Mouse (Mus musculus) fat pad, adult 2 months (tissue): Measurements from ENCODE around the gene Gm28308.
A peak's percentile ranks its signal among the peaks of the same experiment; 100 is the strongest.

Source experiments
- DNase-seq: peaks from one replicate; pipeline ENCODE4 v3.0.0-alpha.2; 2011; ENCODE audit warnings: low read depth, low spot score; ENCODE audit errors: extremely low read depth

Gm28308 gene

GRCm38 (mm10) chr6:52170166-52170897, 42.8 kb downstream of the Gm28308 start:
- no peak for DNase-seq

DNA sequence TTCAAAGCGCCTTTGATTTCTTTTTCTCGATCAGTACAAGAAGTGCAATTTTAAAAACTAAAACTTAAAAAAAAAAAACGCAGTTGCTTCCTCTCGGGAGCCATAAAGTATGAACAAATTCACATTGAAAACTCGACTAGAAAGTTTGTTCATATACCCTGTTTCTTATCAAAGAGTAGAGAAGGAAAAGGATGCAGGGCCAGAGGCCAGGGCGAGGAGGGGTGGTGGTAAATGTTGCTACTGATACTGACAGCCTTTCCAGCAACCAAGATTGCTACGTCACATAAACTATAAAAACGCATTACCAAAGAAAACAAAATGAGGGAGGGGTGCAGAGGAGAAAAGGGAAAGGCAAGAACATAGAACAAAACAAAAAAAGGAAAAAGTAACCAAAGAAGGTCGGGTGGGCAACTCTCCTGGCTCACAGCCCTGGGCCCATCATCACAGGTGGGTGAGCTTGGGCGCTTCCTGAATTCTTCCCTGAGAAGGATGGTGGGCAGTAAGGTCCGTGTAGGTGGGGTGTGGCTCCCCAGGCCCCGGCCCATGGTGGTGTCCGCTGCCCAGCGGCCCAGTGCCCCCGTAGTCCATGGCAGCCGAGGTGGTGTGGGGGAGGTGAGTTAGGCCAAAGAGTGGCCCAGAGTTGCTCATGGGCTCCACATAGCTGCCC, 43.5 kb downstream of the Gm28308 start:
- no peak for DNase-seq

GRCm38 (mm10) chr6:52168191-52169055, 44.7 kb downstream of the Gm28308 start:
- no peak for DNase-seq

- no peak for DNase-seq
These were observed 45.4 kb downstream of the Gm28308 start for GRCm38 (mm10) chr6:52167736-52168161.

- no peak for DNase-seq
These were observed 46.0 kb downstream of the Gm28308 start for GRCm38 (mm10) chr6:52167176-52167575.

- DNase-seq = no peak
These were observed 46.6 kb downstream of the Gm28308 start for GRCm38 (mm10) chr6:52166431-52167077.

GRCm38 (mm10) chr6:52165441-52166370, 47.4 kb downstream of the Gm28308 start:
- DNase-seq = peak; percentile 36

DNA sequence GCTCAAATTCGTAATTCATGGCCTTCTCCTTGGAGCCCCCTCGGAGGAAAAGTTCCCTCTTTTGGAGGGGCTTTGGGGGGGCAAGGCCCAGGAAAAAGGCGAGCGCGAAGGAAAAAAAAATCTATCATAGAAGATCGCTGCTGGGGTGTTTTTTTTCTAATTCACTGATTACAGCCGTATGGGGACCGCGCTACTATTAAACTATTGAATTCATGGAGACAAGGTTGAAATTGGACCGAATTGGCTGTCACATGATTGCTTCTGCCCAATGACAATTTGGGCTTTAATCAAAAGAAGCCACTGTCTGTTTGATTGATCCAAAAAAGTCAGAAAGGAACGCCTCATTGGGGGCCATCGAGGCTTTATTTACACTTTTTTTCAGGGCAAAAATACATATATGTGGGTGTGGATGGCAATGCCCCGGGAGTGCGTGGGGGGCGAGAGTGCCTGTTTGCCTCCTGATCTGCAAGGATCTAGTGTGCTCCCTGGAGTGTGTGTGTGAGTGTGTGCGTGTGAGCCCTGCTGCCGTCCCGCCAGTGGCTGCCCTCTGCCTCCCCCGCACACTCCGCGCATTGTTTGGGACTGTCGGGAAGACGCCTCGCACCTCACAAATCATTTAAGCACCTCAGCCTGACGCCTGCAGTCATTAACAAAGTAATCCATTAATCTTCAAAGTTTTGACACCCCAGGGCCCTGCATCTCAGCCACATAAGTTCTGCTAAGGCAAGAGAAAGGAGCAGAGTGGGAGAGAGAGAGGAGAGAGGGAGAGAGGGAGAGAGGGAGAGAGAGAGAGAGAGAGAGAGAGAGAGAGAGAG, 48.3 kb downstream of the Gm28308 start, which contains the start of gene Hoxa2:
Gene Hoxa2, minus strand, starts transcription at position 206 of the 815 bp plus-strand sequence.
- DNase-seq = no peak

DNA sequence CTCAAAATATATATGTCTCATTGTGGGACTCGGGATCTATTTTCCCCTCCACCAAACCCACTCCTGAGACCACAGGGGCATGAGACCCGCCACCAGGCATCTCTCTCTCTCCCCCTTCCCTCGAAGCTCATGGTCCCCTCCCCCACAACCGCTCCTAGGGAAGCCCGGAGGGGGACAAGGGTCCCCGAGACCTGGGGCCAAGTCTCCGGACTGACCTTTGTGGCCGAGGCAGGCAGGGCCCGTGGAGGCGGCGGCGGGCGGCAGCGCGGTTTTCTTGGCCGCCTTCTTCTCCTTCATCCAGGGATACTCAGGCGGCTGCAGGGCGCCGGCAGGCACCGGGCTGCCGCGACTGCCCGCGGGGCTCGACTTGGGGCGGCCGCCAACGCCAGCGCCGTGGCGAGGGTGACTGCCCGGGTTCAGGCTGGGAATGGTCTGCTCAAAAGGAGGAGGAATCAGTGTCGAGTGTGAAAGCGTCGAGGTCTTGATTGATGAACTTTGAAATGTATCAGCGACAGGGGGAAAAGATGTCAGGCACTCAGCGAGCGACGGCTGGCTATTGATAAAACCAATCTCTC, 49.0 kb downstream of the Gm28308 start:
- no peak for DNase-seq

DNA sequence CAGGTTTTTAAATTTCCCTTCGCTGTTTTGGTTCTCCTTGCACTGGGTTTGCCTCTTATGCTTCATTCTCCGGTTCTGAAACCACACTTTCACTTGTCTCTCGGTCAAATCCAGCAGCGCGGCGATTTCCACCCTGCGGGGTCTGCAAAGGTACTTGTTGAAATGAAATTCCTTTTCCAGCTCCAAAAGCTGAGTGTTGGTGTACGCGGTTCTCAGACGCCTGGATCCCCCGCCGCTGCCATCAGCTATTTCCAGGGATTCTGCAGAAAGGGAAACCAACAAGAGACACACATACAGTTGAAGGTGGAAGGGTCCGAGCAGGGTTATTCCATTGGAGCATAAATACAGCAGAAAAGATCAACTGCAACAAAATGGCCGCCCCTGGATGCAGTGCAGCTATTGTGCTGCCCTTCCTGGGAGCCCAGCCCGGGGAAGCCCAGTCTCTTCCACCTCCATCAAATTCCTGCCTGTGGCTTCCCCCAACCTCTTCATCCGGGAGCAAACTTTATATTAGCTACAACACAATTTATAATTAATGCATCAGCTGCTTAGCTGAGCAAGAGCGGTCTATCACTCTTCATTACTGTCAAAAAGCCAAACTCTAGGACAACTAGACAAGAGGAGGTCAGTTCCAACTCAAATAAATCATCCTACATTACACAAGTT, 49.6 kb downstream of the Gm28308 start:
- DNase-seq = no peak

GRCm38 (mm10) chr6:52162611-52163365, 50.4 kb downstream of the Gm28308 start:
- no peak for DNase-seq

GRCm38 (mm10) chr6:52162093-52162380, 51.1 kb downstream of the Gm28308 start:
- no peak for DNase-seq

- no peak for DNase-seq
These were observed 51.6 kb downstream of the Gm28308 start for GRCm38 (mm10) chr6:52161336-52162092.

DNA sequence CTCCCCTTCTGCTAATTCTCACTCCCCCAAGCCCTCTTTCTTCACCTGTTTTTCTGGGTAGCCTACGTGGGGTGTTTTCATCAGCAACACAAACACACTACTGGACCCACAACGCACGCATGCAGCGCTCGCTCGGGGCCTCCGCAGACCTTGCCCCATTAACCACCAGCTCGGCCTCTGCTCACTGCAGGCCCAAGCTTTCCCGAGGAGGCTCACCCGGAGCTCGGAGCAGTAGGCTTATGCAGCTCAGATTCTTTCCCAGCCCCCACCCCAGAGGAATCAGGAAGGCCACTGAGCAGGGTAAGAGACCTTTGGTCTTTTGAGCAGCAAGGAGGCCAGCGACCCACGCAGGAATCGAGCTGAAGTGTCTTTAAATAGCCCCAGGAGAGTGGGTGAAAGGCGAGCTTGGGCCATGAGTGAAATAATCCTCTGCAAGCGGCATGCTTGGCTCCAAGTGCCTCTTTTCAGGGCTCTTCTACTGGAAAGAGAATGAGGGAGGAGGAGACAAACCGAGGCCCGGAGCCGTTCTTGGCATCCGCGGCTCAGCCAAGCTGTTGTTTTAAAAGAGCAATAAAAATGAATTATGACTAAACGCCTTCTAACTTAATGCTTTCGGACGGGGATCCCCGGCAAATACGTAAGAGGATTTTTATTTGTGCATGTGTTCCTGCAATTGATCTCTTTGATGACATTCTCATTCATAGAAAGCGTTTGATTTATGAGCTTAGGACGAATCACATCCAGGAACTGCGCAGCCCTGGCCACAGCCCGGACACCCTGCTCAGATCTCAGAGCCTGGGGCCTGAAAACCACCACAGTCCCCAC, 52.4 kb downstream of the Gm28308 start:
- DNase-seq = peak; percentile 30

GRCm38 (mm10) chr6:52159979-52160378, 53.2 kb downstream of the Gm28308 start:
- DNase-seq = no peak

DNA sequence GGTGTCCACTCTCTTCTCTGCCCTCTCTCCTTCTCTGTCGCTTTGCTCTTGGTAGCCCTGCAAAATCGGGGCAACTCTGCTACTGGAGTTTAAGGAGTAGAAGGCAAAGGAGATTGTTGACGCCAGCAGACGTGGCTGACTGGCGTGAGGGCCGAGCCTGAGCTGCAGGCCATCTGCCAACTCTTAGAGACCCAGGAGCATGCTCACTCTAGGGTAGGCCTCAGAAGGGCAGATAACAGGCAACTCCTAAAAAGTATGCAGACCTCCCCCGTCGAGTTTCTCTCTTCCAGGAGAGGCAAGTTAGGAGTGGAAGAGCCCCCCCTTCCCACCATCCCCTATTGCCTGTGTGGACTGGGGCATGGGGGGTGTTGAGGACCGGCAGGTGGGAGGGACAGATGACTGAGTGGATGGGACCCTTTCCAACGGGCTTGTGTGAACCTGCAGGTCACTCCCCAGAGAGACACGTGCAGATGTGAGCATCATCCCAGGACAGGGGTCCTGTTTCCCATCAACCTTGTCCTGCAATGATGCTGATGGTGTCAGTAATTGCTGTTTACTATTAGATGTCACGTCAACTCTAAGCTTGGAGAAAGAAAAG, 53.9 kb downstream of the Gm28308 start:
- DNase-seq = no peak
